Mouse (Mus musculus): ENCODE measurements around the gene Gfi1. TPM values are rescaled to one million over a fixed set of nuclear protein-coding genes. Genes with fewer than 3 reads are reported as not detected.
A peak's percentile ranks its signal among the peaks of the same experiment; 100 is the strongest.

Gene Gfi1
- total RNA-seq, 2 experiments from 2014 or later, result not detected

DNA sequence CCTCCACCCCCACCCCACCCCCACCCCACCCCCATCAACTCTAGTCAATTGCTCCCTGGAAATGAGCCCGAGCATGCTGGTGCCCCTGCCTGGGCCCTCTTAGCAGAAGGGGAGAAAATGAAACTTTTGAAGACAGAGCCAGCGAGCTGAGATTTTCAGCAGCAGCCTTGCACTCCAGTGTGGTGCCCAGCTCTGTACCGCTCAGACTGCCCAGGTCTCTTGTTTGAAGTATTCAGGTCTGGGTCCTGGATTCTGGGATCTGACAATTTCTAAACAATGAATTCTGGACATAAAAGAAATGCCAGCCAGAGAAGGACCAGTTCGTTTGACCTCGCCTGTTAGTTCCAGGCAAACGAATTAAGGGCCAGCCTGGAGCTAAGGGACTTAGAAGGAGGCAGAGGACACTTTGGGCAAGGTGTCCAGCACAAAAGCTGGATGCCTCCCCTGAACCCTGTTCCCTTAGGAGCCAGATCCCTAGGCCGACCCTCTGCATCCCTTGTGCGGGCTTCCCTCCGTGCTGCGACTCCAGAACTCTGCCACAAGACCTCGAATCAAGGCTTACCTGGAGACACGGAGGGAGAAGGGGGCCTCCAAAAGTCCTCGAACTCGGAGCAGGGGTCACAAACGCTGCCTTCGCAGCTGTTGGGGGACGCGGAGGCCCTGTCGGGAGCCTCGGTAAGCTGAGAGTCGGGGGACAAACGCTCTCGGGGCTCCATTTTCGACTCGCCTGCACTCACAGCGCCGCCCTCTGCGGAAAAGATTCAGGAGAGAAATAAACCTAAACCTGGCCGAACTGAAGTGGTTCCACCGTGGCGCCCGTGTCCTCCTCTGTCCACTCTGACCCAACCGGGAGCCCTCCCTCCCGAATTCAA is 2.9 kb downstream of the Gfi1 start:
- DNase-seq (ENCODE audit: low spot score), result no peak

DNA sequence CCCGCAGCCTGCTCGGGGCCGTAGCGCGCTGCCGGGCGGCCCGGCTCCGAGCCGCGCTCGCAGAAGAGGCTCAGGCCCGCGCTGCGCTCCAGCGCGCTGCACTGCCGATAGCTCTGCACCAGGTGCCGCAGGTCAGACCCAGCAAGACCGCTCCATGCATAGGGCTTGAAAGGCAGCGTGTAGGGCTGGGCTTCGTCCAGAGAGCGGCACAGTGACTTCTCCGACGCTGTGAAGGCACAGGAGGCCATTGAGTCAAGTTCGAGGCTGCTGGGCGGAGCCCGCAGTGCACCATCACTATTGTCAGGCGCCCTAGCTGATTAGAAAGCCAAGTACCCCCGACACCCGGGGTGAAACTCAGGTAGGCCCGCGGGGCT is 4.2 kb downstream of the Gfi1 start:
- DNase-seq (ENCODE audit: low spot score), result no peak

DNA sequence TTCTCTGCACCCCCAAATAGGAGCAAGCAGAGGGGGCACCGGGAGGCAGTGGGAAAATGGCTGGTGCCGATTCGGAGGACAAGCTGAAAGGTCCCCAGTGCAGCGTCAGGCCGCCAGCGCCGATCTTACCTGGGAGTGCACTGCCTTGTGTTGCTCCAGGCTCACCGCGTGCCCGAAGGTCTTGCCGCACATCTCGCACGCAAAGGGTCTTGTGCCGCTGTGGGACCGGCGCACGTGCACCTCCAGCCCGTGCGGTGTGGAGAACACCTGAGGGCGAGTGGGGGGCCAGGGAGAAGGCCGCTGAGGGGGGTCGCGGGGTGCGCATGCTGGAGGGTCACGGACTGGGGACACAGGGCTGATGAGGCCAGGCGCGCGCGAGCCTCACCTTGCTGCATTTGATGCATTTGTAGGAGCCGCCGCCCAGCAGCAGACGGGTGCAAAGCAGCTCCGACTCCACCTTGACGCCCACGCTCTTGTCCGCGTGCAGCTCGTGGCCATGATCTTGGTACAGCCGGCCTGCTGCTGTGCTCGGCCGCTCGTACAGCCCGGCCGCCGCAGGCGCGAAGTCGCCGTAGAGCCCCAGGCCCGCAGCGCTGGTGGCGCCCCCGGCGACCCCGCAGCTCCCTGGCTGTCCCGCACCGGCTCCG is 4.7 kb downstream of the Gfi1 start:
- no peak for DNase-seq (ENCODE audit: low spot score)

DNA sequence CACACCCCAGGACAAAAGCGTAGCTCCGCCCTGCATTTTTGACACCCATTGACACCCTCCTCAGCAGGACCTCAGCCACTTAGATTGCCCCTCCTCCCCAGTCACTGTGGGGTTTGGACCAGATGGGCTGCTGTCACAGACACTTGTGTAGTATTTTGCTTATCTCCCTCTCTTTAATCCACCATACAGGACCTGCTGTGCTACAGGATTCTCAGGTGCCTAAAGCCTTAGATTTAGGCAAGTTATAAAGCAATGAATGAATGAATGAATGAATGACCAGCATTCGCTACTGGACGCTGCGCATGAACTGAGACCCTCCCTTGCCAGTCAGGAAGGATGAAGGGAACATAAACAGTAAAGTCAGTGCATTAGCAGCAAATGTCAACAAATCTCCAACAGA is 5.3 kb downstream of the Gfi1 start:
- DNase-seq (ENCODE audit: low spot score), result no peak

DNA sequence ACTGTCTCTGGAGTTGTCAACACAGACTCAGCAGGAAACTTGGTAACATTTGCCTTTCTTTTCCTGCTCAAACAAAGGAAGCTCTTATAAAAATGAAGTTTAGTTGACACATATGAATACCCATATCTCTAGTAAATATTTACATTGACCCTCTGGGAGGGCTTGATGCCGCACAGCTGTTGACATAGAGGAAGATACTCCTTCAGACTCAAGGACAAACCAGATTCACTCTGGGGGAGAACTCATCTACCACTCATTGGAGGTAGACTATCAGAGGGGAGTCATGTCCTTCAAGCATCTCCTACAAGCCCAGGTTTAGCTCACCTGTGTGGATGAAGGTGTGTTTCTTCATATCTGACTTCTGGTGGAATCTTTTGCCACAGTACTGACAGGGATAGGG is 6.0 kb downstream of the Gfi1 start:
- no peak for DNase-seq (ENCODE audit: low spot score)

DNA sequence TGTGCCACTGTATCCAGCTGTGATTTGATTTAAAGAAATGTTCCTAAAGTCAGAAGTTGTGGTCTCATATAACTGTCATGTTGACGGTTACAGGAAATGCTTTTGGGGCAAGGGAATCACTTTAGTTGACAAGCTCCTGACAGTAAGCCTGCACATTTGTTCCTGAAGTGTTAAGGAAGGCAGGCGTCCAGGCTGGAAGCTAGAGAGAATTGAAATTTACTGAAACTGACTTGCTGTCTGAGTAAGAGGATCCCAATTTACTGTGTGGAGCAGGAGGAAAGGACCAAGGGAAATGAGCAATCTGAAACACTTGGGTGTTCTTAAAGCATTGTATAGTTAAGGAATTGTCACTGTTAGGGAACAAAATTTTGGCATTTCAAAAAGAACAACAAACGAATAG is 6.6 kb downstream of the Gfi1 start:
- DNase-seq (ENCODE audit: low spot score), result no peak

DNA sequence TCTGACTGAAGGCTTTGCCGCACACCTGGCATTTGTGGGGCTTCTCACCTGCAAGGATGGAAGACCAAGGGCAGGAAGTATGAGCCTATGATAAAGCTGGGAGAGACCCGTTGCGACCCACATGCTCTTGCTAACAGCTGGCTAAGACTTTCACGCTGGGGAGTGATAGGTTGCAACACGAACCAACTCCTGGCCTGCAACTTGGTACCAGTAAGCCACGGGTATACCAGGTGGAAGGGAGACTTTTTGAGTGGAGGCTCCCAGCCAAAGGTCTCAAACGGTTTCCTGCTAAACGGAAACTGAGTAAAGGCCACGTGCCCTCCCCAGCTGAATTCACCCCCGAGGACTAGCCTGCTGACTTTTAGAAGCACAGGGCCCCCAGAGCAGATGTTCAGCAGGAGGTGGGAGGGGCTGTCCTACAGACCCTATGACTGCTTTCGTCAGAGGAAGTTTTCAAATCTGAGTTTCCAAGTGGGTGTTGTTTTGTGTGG is 7.9 kb downstream of the Gfi1 start:
- DNase-seq (ENCODE audit: low spot score), result no peak

DNA sequence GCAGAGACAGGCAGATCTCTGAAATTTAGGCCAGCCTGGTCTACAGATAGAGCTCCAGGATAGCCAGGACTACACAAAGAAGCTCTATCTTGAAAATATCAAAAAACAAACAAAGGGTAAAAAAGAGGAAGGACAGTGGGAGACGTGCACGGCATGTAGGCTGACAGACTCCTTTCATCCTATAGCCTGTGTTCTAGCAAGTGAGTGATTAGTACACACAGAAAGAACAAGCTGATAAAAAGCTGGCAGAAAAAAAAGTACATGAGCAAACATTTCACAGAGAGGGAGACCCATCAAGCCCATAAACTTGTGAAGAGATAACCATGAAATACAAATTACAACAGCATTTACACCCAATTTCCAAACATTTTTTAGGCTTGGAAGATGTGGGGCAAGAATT is 14.1 kb downstream of the Gfi1 start:
- DNase-seq (ENCODE audit: low spot score), result no peak

DNA sequence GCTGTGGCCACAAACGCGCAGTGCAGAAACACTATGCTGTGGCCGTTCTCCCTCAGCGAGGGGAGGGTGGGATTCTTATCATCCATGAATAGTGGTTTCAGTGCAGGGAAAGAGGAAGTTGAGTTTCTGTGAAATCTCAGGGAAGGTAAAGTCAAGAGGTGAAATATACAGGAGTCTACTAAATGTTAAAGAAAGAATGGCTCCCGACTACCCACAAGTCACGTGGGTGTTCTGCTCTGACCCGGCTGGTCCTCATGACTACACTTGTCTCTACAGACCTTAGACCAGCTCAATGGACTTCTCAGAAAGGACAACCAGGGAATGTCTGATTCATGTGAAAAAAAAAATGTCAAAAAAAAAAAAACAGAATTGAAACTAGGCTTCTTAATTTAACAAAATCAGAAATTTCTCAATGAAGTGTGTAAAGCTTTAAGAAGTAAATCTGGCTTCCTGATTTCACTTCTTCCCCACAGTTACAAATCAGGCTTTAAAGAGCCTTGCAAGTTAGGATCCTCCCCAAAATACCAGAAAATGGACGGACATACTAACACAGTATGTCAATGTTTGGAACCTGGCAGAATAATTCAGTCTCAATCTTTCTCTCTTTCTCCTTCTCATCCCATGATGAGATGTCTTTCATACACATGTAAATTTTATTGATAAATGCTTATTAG is 17.6 kb downstream of the Gfi1 start:
- no peak for DNase-seq (ENCODE audit: low spot score)

DNA sequence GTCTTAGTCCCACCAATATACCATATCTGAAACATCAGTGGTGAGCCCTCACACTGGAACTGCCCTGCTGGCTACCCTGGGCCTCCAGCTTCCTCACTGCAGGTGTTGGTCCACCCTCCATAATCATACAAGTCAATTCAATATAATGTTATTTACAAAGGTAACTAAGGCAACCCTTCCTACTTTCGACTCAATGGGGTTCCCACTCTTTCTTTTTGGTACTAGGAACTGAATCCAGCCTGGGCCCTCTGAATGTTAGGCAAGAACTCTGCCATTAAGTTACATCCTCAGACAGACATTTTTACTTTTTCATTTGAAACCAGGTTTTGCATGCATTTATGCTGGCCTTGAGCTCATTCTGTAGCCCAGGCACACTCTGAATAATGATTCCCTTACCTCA is 19.6 kb downstream of the Gfi1 start:
- no peak for DNase-seq (ENCODE audit: low spot score)

DNA sequence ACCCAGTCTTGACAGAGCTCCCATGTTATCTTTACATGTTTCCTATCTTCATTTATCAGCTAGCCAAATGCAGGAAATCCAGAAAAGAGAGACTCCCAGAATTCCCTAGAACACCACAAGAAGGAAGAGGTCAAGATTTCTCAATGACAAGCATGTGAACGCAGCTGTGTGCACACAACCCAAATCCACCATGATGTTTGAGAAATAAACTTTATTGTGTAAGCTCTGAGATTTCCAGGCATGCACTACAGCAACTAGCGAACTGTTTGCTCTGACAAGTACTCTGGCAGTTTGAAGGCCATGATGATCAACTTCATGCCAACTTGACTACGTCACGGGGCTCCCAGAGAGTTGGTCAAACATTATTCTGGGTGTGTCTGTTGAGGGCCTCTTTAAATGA is 20.1 kb downstream of the Gfi1 start:
- no peak for DNase-seq (ENCODE audit: low spot score)

DNA sequence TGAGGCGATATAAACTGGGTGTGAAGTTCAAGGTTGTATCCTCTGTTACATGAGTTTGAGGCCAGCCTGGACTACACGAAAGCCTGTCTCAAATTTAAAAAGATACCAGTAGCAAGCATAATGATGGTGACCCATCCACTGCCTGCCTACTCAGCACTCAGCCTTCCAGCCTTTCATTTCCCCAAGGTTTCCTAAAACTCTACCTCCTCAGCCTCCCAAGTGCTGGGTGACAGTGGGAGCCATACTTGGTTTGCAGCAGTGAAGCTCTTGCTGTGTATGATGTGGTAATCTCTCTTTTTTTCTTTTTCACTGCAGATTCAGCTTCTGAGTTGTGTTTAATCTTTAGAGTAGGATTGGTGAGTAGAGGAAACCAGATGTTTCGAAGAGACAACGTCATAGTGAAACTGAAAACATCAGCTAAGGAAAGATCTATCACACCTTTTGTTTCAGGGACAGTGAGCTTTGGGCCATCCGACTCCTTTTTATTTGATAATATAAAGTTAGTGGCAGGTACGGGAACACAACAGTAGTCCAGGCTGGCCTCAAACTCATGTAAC is 22.6 kb downstream of the Gfi1 start:
- no peak for DNase-seq (ENCODE audit: low spot score)

DNA sequence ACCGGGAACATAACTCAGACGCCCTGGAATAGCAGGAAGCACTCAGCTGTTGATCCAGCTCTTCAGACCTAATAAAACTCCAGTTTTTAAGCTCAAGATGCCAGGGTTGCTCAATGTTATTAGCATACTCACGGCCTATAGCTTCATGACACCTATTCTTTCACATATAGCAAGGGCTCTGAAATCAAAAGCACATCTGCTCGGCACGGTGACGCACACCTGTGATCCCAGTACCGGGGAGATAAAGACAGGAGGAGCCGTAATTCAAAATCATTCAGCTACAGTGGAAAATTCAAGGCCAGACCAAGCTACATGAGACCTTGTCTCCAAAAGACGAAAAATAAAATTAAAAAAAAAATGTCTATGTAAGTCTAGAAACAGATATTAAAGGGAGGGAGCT is 24.2 kb downstream of the Gfi1 start:
- DNase-seq (ENCODE audit: low spot score), result no peak

DNA sequence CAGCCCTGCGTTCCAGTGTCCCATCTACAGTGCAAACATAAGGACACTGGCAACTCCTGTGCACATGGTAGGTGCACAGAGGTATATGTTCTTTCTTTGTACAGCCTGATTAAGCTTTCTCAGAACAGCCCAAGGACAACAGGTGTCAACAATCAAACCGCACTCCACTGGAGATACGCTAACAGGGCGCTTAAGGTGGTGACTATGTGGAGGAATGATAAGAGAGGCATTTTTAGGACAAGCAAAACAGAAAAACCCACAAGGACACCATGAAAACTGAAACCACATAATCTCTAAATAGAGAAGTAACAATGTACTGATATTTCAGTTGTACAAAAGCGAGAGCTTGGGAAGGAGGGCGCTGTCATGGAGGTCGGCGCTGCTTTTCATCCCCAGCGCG is 25.0 kb downstream of the Gfi1 start:
- no peak for DNase-seq (ENCODE audit: low spot score)

DNA sequence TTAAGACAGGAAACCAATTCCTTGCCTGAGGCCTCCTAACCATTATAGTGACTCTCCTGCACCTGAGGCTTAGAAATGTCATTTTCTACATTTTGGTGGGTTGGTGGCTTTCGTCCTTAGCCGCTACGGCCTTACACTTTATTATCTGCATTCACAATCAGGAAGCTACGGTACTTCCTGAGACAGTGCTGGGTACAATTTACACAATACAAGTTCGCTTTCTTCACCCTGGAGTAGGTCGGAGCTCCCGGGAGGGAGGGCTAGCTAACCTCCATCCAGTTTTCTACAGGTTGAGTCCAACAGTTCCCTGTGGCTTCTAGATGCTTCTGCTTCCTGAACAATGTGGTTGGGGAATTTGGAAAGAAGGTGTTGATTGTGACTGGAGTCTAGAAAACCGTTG is 26.9 kb downstream of the Gfi1 start:
- no peak for DNase-seq (ENCODE audit: low spot score)

DNA sequence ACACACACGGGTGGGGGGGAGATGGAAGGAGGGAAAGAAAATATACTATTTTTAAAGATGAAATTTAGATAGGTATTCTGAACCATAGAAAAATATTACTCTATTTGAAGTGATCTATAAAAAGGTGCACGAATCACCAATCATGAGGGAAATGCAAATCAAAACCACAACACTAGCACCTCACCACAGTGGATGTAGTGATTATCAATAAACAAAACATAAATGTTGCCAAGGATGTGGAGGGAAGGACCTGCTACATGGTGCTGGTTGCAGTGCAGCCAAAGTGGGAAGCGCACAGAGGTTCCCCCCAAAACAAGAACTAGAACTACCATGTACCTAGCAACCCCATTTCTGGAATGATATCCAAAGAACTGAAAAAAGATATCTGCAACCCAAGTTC is 30.8 kb downstream of the Gfi1 start:
- DNase-seq (ENCODE audit: low spot score), result no peak

DNA sequence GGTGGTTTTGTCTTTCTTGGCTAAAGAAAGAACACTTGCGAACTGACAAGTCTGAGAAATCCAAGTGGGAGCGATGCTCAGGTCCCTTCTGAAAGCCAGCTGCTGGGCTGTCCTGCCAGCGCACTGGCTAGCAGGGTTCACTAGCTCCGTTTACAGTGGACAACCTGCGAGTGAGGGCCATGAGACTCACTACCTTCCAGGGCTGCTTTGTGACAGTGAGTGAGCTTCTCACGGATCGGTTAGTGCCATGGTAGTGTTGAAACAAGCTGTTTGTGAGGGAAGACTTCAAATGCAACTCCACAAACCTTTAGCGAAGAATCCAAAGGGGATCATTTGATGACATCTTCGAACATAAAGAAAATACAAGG is 37.4 kb downstream of the Gfi1 start:
- no peak for DNase-seq (ENCODE audit: low spot score)

DNA sequence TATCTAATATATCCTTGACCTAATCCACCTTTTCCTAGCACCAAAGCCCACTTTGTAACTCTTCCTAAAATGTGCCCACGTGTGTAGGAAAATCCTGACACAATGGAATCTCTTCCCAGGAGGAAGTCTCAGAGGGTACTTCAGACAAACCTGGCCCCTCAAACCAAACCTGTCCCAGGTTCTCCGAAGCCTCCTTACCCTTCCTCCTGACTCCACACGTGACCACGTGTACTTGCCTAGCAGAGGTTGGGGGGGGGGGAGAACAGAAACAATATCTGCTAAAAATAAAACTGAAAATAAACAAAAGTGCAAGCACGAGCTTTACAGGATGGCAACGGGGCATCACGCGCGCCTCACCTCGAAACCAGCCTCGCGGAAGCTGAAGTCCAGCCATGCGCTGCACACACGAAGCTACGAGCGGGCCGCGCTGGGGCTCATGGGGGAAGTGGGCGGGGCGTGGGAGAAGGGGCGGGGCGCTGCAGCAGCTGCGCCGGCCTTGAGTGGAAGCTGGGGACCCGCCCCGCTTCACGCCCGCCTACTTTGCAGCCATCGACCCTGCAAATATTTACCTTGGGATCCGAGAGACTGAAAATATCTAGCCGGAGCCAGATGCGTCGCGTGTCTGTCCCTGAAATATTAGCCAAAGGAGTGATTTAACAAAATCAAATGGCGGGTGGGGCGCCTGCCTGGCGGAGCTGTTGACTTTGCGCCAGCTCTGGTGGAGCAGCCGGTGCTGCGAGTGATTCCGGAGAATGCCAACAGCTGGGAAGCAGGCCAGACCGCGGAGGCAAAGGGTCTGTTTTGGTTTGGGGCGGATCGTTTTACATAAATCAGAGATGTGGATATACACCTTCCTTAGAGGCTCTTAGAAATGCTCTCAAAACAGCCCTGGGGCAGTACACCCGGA is 38.0 kb downstream of the Gfi1 start:
- peak; percentile 21 for DNase-seq (ENCODE audit: low spot score)

DNA sequence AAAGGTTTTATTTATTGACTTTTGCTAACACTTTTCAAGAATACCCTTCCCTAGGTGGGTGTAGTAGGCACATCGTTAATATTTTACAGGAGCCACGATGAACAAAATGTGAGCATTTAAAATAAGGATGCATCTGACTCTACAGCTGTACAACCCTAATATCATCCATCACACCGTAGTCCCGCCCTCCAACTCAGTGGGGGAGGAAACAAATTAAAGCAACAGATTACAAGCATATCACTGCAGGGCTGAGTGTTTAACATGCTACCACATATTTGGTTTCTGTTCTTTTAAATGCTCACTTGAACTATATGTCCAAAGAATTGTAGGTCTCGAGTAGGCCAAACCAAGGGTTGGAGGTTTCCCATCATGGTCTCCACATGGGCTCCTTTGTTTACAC is 38.7 kb downstream of the Gfi1 start:
- no peak for DNase-seq (ENCODE audit: low spot score)

DNA sequence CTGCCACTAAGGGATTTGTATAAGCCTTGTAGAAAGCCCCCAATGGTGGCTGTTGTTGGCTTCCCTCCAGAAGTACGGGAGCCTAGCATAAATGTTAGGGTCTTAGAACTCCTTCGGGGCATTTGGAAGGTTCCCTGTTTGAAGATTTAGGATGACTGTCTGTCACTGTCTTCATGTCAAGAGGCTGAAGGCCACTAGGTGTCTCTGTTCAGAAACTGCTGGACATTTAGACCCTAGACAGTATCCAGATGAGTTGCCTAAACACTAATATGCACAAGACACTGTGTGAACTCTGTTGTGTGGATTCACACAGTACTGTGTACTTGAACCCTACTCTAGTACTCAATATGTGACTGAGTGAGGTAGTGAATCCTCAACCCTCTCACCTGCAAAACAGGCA is 41.5 kb downstream of the Gfi1 start:
- no peak for DNase-seq (ENCODE audit: low spot score)

DNA sequence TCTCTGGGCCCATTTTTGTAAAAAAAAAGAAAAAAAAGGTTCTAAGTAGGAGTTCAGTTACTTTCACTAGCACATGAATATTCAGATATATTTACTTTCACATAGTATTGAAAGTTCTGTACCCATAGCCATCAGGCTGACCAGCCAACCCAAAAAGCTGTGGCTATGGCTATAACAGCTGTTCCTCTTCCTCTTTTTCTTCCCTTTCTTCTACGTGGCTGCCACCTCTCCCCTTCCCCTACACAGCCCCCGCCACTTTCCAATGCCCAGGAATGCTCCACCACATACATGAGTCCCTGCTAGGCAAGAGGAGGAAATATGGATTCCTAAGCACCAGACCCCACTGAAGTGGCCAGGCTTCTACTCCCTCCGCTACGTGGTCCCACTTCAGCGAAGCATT is 44.5 kb downstream of the Gfi1 start:
- no peak for DNase-seq (ENCODE audit: low spot score)
